Mouse (Mus musculus): ENCODE results near the gene Cdc34b. TPM values are rescaled to one million over a fixed set of nuclear protein-coding genes. Genes with fewer than 3 reads are reported as not detected.

Gene Cdc34b
- total and polyA plus RNA-seq, 2 experiments from 2014 or later, result not detected

DNA sequence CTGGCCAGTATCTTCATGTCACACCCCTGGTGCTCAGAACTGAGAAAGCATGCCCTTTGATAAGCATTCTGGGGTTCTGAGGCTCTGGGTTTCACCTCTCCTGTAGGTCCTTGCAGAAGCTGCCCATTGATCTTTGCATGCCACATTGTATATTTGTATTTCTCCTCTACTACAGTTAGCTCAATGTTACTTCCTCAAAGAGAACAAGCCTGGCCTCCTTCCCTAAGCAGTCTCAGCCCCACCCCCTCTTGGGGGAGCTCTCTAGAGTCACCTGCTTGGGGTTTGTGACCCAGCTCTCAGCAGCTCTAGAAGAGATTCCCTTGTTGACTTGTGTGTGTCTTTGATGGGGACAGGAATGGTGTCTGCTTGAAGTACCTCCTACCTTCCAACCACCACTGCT, 50.1 kb downstream of the Cdc34b start:
- ATAC-seq, result no peak

More for the DNA sequence above, 50.1 kb downstream of the Cdc34b start:
- no peak overlapping the region for H3K9ac ChIP-seq
- H3K9me3 ChIP-seq (ENCODE audit: low read length), result no peaks in the 10 kb centered on the region
- H3K27me3 ChIP-seq (ENCODE audit: insufficient read depth, low read length), result no peaks in the 10 kb centered on the region
- no peak for TF ChIP-seq CTCF (IDR thresholded peaks at IDR 0.05; ENCODE audit: low read depth)
- DNase-seq, result no peak
- H3K36me3 ChIP-seq (ENCODE audit: insufficient read depth), result no peaks in the 10 kb centered on the region
- no peak overlapping the region for H3K4me3 ChIP-seq (ENCODE audit: low read depth, low read length)
- no peak overlapping the region for H3K27ac ChIP-seq (ENCODE audit: low read depth, low read length)
- H3K4me2 ChIP-seq (ENCODE audit: low read depth), result no peak overlapping the region
- no peaks in the 10 kb centered on the region for H3K4me1 ChIP-seq (ENCODE audit: insufficient read depth)

Other genes starting within 250 kb of the Cdc34b start
- 2.0 and 2.5 TPM in 2 replicates for gene Epn3, start 241.8 kb upstream of the Cdc34b start, total RNA-seq (2014; rRNA removed)
- 0.96 and 1.4 TPM in 2 replicates for gene Epn3, start 241.8 kb upstream of the Cdc34b start, polyA plus RNA-seq (2015; fragmentation: Nextera tagmentation; extraction: Ambion mirVana)
- 0.77 and 2.1 TPM in 2 replicates for gene Mycbpap, start 220.0 kb upstream of the Cdc34b start, total RNA-seq (2014; rRNA removed)
- 1.5 and 1.7 TPM in 2 replicates for gene Mycbpap, start 220.0 kb upstream of the Cdc34b start, polyA plus RNA-seq (2015; fragmentation: Nextera tagmentation; extraction: Ambion mirVana)
- 12.2 and 12.6 TPM in 2 replicates for gene Rsad1, start 192.5 kb upstream of the Cdc34b start, total RNA-seq (2014; rRNA removed)
- 7.7 and 8.8 TPM in 2 replicates for gene Rsad1, start 192.5 kb upstream of the Cdc34b start, polyA plus RNA-seq (2015; fragmentation: Nextera tagmentation; extraction: Ambion mirVana)
- not detected in 2 replicates for gene Chad, start 176.7 kb upstream of the Cdc34b start, total RNA-seq (2014; rRNA removed)
- gene Chad, start 176.7 kb upstream of the Cdc34b start, polyA plus RNA-seq (2015; fragmentation: Nextera tagmentation; extraction: Ambion mirVana), result 0.30 and 0.44 TPM in 2 replicates
- 2.6 and 4.3 TPM in 2 replicates for gene Acsf2, start 139.9 kb upstream of the Cdc34b start, total RNA-seq (2014; rRNA removed)
- 1.5 and 1.6 TPM in 2 replicates for gene Acsf2, start 139.9 kb upstream of the Cdc34b start, polyA plus RNA-seq (2015; fragmentation: Nextera tagmentation; extraction: Ambion mirVana)
- gene Lrrc59, start 112.0 kb upstream of the Cdc34b start, total RNA-seq (2014; rRNA removed), result 116 and 127 TPM in 2 replicates
- gene Lrrc59, start 112.0 kb upstream of the Cdc34b start, polyA plus RNA-seq (2015; fragmentation: Nextera tagmentation; extraction: Ambion mirVana), result 144 and 145 TPM in 2 replicates
- 50.7 and 57.0 TPM in 2 replicates for gene Mrpl27, start 88.0 kb upstream of the Cdc34b start, total RNA-seq (2014; rRNA removed)
- gene Mrpl27, start 88.0 kb upstream of the Cdc34b start, polyA plus RNA-seq (2015; fragmentation: Nextera tagmentation; extraction: Ambion mirVana), result 126 and 149 TPM in 2 replicates
- 2.4 and 2.5 TPM in 2 replicates for gene Eme1, start 87.8 kb upstream of the Cdc34b start, total RNA-seq (2014; rRNA removed)
- 1.4 and 1.6 TPM in 2 replicates for gene Eme1, start 87.8 kb upstream of the Cdc34b start, polyA plus RNA-seq (2015; fragmentation: Nextera tagmentation; extraction: Ambion mirVana)
- gene Xylt2, start 64.3 kb upstream of the Cdc34b start, total RNA-seq (2014; rRNA removed), result 24.0 and 34.0 TPM in 2 replicates
- gene Xylt2, start 64.3 kb upstream of the Cdc34b start, polyA plus RNA-seq (2015; fragmentation: Nextera tagmentation; extraction: Ambion mirVana), result 9.1 and 10.9 TPM in 2 replicates
- gene Gm11541, start 37.3 kb upstream of the Cdc34b start, total RNA-seq (2014; rRNA removed), result not detected in 2 replicates
- gene Gm11541, start 37.3 kb upstream of the Cdc34b start, polyA plus RNA-seq (2015; fragmentation: Nextera tagmentation; extraction: Ambion mirVana), result not detected in 2 replicates
- not detected in 2 replicates for gene Tmem92, start 40.9 kb downstream of the Cdc34b start, total RNA-seq (2014; rRNA removed)
- gene Tmem92, start 40.9 kb downstream of the Cdc34b start, polyA plus RNA-seq (2015; fragmentation: Nextera tagmentation; extraction: Ambion mirVana), result 0.07 TPM in 1 of 2 replicates, not detected in the other
- gene Col1a1, start 194.4 kb downstream of the Cdc34b start, total RNA-seq (2014; rRNA removed), result 26.5 and 177 TPM in 2 replicates
- 33.2 and 43.3 TPM in 2 replicates for gene Col1a1, start 194.4 kb downstream of the Cdc34b start, polyA plus RNA-seq (2015; fragmentation: Nextera tagmentation; extraction: Ambion mirVana)
- gene Hils1, start 225.8 kb downstream of the Cdc34b start, total RNA-seq (2014; rRNA removed), result not detected in 2 replicates
- gene Hils1, start 225.8 kb downstream of the Cdc34b start, polyA plus RNA-seq (2015; fragmentation: Nextera tagmentation; extraction: Ambion mirVana), result not detected in 2 replicates
- 0.15 TPM in 1 of 2 replicates, not detected in the other for gene Sgca, start 234.5 kb downstream of the Cdc34b start, total RNA-seq (2014; rRNA removed)
- 0.09 and 0.13 TPM in 2 replicates for gene Sgca, start 234.5 kb downstream of the Cdc34b start, polyA plus RNA-seq (2015; fragmentation: Nextera tagmentation; extraction: Ambion mirVana)
- 184 and 202 TPM in 2 replicates for gene Ppp1r9b, start 249.3 kb downstream of the Cdc34b start, total RNA-seq (2014; rRNA removed)
- 22.3 and 24.9 TPM in 2 replicates for gene Ppp1r9b, start 249.3 kb downstream of the Cdc34b start, polyA plus RNA-seq (2015; fragmentation: Nextera tagmentation; extraction: Ambion mirVana)